Comparison of ENCODE assay signal across 8 mouse cellular contexts in genomic region chr16:90694719-90695118, GRCm38 (mm10). TPM values are rescaled to one million over a fixed set of nuclear protein-coding genes. Genes with fewer than 3 reads are reported as not detected.
A peak's percentile ranks its signal among the peaks of the same experiment; 100 is the strongest.
DNase-seq lines count a peak whose midpoint lies in the region; ATAC-seq and TF ChIP-seq lines count a peak whose summit lies in the region.

No protein-coding gene starts in this region.

- no peak for TF ChIP-seq POLR2A in kidney, adult 2 months (IDR thresholded peaks at IDR 0.05; ENCODE audit: low read depth, low read length)

- H3K36me3 ChIP-seq in kidney, adult 2 months (ENCODE audit: control insufficient read depth, insufficient read depth, low read length) = no peaks in the 10 kb centered on the region
- H3K36me3 ChIP-seq in kidney, embryonic 16.5 days (ENCODE audit: insufficient read depth, low read length) = no peaks in the 10 kb centered on the region
- no peaks in the 10 kb centered on the region for H3K36me3 ChIP-seq in hindbrain, embryonic 13.5 days

- 78% methylated on average over 9 of the region's 9 CpGs for WGBS in kidney, adult 2 months
- WGBS in kidney, embryonic 16.5 days = 74% methylated on average over 9 of the region's 9 CpGs
- 72% methylated on average over 9 of the region's 9 CpGs for WGBS in hindbrain, embryonic 13.5 days

- no peaks in the 10 kb centered on the region for H3K27me3 ChIP-seq in kidney, adult 2 months (replicated peaks; ENCODE audit: control insufficient read depth, insufficient read depth, low read length)
- H3K27me3 ChIP-seq in kidney, embryonic 16.5 days (ENCODE audit: insufficient read depth, low read length) = no peaks in the 10 kb centered on the region
- peaks cover 4% of the 10 kb centered on the region; the same call in 1 of the 2 replicates for H3K27me3 ChIP-seq in hindbrain, embryonic 13.5 days

- no peak overlapping the region for H3K27ac ChIP-seq in kidney, adult 2 months (ENCODE audit: insufficient read depth, low read depth, low read length)
- no peak overlapping the region for H3K27ac ChIP-seq in kidney, embryonic 16.5 days (ENCODE audit: low read length)
- no peak overlapping the region for H3K27ac ChIP-seq in hindbrain, embryonic 13.5 days

- no peak overlapping the region for H3K4me2 ChIP-seq in kidney, embryonic 16.5 days (replicated peaks; ENCODE audit: low read depth, low read length)
- H3K4me2 ChIP-seq in hindbrain, embryonic 13.5 days = no peak overlapping the region

- no peaks in the 10 kb centered on the region for H3K9me3 ChIP-seq in kidney, embryonic 16.5 days (ENCODE audit: low read length)
- no peaks in the 10 kb centered on the region for H3K9me3 ChIP-seq in hindbrain, embryonic 13.5 days

- peak; percentile 62 for TF ChIP-seq CTCF in kidney, adult 2 months (conservative IDR thresholded peaks at IDR 0.05; ENCODE audit: insufficient read depth, insufficient read length, low read depth, low read length)

- no peaks in the 10 kb centered on the region for H3K4me1 ChIP-seq in kidney, adult 2 months (ENCODE audit: control insufficient read depth, insufficient read depth, low read length)
- no peaks in the 10 kb centered on the region for H3K4me1 ChIP-seq in kidney, embryonic 16.5 days (ENCODE audit: insufficient read depth, low read length)
- peaks cover 17% of the 10 kb centered on the region for H3K4me1 ChIP-seq in hindbrain, embryonic 13.5 days (replicated peaks)

- ATAC-seq in kidney, embryonic 16.5 days (ENCODE audit: low FRiP score, low TSS enrichment) = no peak
- 0 out of 2 replicates have a peak, but pooled peaks have one; percentile 16 for ATAC-seq in neutrophil, adult 5-6 weeks (ENCODE audit: extremely low read depth, insufficient number of reproducible peaks, low FRiP score, poor library complexity, severe bottlenecking)
- no peak for ATAC-seq in hindbrain, embryonic 13.5 days (ENCODE audit: low FRiP score)

- no peak overlapping the region for H3K9ac ChIP-seq in kidney, embryonic 16.5 days (replicated peaks; ENCODE audit: low read length)
- H3K9ac ChIP-seq in hindbrain, embryonic 13.5 days = no peak overlapping the region

- no peak overlapping the region for H3K4me3 ChIP-seq in kidney, adult 2 months (ENCODE audit: insufficient read depth, low read depth, low read length)
- no peak overlapping the region for H3K4me3 ChIP-seq in kidney, embryonic 16.5 days (ENCODE audit: low read length)
- no peak overlapping the region for H3K4me3 ChIP-seq in hindbrain, embryonic 13.5 days

- peak; percentile 28 for DNase-seq in kidney, adult 2 months
- peak; percentile 38 for DNase-seq in MEL-GATA-1-ER (ENCODE audit: extremely low read depth, low read depth)
- peak; percentile 71 for DNase-seq in c-Kit-negative CD71-positive TER-119-positive erythroid progenitor cells, embryonic 14.5 days (ENCODE audit: low read depth, low spot score)
- DNase-seq in kidney, postnatal 36 days = peak; percentile 22 to 60
- no peak for DNase-seq in right cerebral cortex, postnatal 10 days (ENCODE audit: low spot score in 2 of 2)

RNA-seq across cellular contexts. Expression of gene Mis18a, which starts 32.5 kb away (rescaled TPM):
- polyA plus RNA-seq in kidney, adult 2 months (2012; rRNA removed) = 4.6 and 6.1 TPM in 2 replicates
- polyA plus RNA-seq in kidney, embryonic 16.5 days (2015; fragmentation: Nextera tagmentation; extraction: Ambion mirVana) = 63.0 and 64.9 TPM in 2 replicates
- 16.8 and 19.2 TPM in 2 replicates for total RNA-seq in neutrophil, adult 5-6 weeks (2017)
- polyA plus RNA-seq in hindbrain, embryonic 13.5 days (2015; fragmentation: Nextera tagmentation; extraction: Ambion mirVana) = 28.2 and 30.2 TPM in 2 replicates

RNA-seq across cellular contexts. Expression of gene Mrap, which starts 43.3 kb away (rescaled TPM):
- 28.8 and 43.9 TPM in 2 replicates for polyA plus RNA-seq in kidney, adult 2 months (2012; rRNA removed)
- polyA plus RNA-seq in kidney, embryonic 16.5 days (2015; fragmentation: Nextera tagmentation; extraction: Ambion mirVana) = 5.2 and 9.3 TPM in 2 replicates
- not detected in 2 replicates for total RNA-seq in neutrophil, adult 5-6 weeks (2017)
- polyA plus RNA-seq in hindbrain, embryonic 13.5 days (2015; fragmentation: Nextera tagmentation; extraction: Ambion mirVana) = not detected in 2 replicates

Comparison
In these comparisons a context has a peak if more than half of its experiments do, and no peak if none do; other contexts are left out.
1. DNase-seq: peak in kidney, adult 2 months (single experiment), MEL-GATA-1-ER (single experiment), c-Kit-negative CD71-positive TER-119-positive erythroid progenitor cells, embryonic 14.5 days (single experiment) and kidney, postnatal 36 days (2 of 2); none in right cerebral cortex, postnatal 10 days (0 of 2).